Mouse (Mus musculus): ENCODE data around the gene Nin. TPM values are rescaled to one million over a fixed set of nuclear protein-coding genes. Genes with fewer than 3 reads are reported as not detected.
A peak's percentile ranks its signal among the peaks of the same experiment; 100 is the strongest.

Nin gene
- polyA plus RNA-seq, 1 experiment from 2014 or later = 13.9 TPM

- H3K9me3 ChIP-seq (replicated peaks) = no peaks in the 10 kb centered on the region
- H3K27me3 ChIP-seq = 0 out of 2 replicates have a peak, but pooled peaks cover 3% of the 10 kb centered on the region
- no peak for ATAC-seq (replicated peaks; ENCODE audit: low FRiP score)
- no peaks in the 10 kb centered on the region for H3K36me3 ChIP-seq
- H3K4me2 ChIP-seq = peak overlapping the region; percentile 94
- H3K4me1 ChIP-seq = peaks cover 44% of the 10 kb centered on the region
- H3K27ac ChIP-seq = peak overlapping the region; percentile 91
- H3K9ac ChIP-seq = peak overlapping the region; percentile 73
- peak overlapping the region; percentile 86 for H3K4me3 ChIP-seq (replicated peaks)
- WGBS = 4% methylated on average over 16 of the region's 16 CpGs
Measured at GRCm38 (mm10) chr12:70112090-70112383, 1.5 kb downstream of the Nin start.

GRCm38 (mm10) chr12:70111367-70112089 lies 2.0 kb downstream of the Nin start:
- H3K4me2 ChIP-seq = peak overlapping the region; percentile 94
- no peaks in the 10 kb centered on the region for H3K9me3 ChIP-seq (replicated peaks)
- peaks cover 49% of the 10 kb centered on the region for H3K4me1 ChIP-seq
- no peaks in the 10 kb centered on the region for H3K36me3 ChIP-seq
- peak; percentile 90 for ATAC-seq (replicated peaks; ENCODE audit: low FRiP score)
- H3K9ac ChIP-seq = peak overlapping the region; percentile 73
- H3K27me3 ChIP-seq = 0 out of 2 replicates have a peak, but pooled peaks cover 3% of the 10 kb centered on the region
- H3K4me3 ChIP-seq (replicated peaks) = peak overlapping the region; percentile 86
- under 1% methylated on average over 85 of the region's 101 CpGs for WGBS
- H3K27ac ChIP-seq = peak overlapping the region; percentile 91

- peak overlapping the region; percentile 73 for H3K9ac ChIP-seq
- H3K4me3 ChIP-seq (replicated peaks) = peak overlapping the region; percentile 86
- peaks cover 54% of the 10 kb centered on the region for H3K4me1 ChIP-seq
- H3K27me3 ChIP-seq = 0 out of 2 replicates have a peak, but pooled peaks cover 3% of the 10 kb centered on the region
- H3K27ac ChIP-seq = peak overlapping the region; percentile 91
- 0% methylated on average over 11 of the region's 16 CpGs for WGBS
- H3K36me3 ChIP-seq = no peaks in the 10 kb centered on the region
- peak; percentile 68; the same call in 1 of the 2 replicates for ATAC-seq (replicated peaks; ENCODE audit: low FRiP score)
- H3K4me2 ChIP-seq = peak overlapping the region; percentile 94
- H3K9me3 ChIP-seq (replicated peaks) = no peaks in the 10 kb centered on the region
Measured at GRCm38 (mm10) chr12:70111117-70111366, 2.5 kb downstream of the Nin start.

GRCm38 (mm10) chr12:70110375-70111116 lies 3.0 kb downstream of the Nin start:
- WGBS = 10% methylated on average over 23 of the region's 23 CpGs
- no peak for ATAC-seq (replicated peaks; ENCODE audit: low FRiP score)
- Histone ChIP-seq H3K4me2 (peak overlapping the region; percentile 94), H3K9me3 (replicated peaks) (no peaks in the 10 kb centered on the region), H3K4me3 (replicated peaks) (peak overlapping the region; percentile 86), H3K27me3 (0 out of 2 replicates have a peak, but pooled peaks cover 3% of the 10 kb centered on the region), H3K27ac (peak overlapping the region; percentile 91; the same call in 1 of the 2 replicates), H3K9ac (peak overlapping the region; percentile 73), H3K36me3 (no peaks in the 10 kb centered on the region), H3K4me1 (peaks cover 59% of the 10 kb centered on the region)

GRCm38 (mm10) chr12:70109921-70110320 lies 3.6 kb downstream of the Nin start:
- peak overlapping the region; percentile 94 for H3K4me2 ChIP-seq
- peak overlapping the region; percentile 86 for H3K4me3 ChIP-seq (replicated peaks)
- WGBS = 52% methylated on average over 6 of the region's 6 CpGs
- H3K36me3 ChIP-seq = no peaks in the 10 kb centered on the region
- peak overlapping the region; percentile 73; the same call in 1 of the 2 replicates for H3K9ac ChIP-seq
- no peaks in the 10 kb centered on the region for H3K9me3 ChIP-seq (replicated peaks)
- H3K4me1 ChIP-seq = peaks cover 65% of the 10 kb centered on the region
- no peak for ATAC-seq (replicated peaks; ENCODE audit: low FRiP score)
- 0 out of 2 replicates have a peak, but pooled peaks cover 3% of the 10 kb centered on the region for H3K27me3 ChIP-seq
- no peak overlapping the region for H3K27ac ChIP-seq

- H3K27me3 ChIP-seq = 0 out of 2 replicates have a peak, but pooled peaks cover 3% of the 10 kb centered on the region
- no peak for ATAC-seq (replicated peaks; ENCODE audit: low FRiP score)
- no peaks in the 10 kb centered on the region for H3K9me3 ChIP-seq (replicated peaks)
- H3K9ac ChIP-seq = no peak overlapping the region
- H3K4me2 ChIP-seq = no peak overlapping the region
- WGBS = 58% methylated on average over 2 of the region's 2 CpGs
- no peak overlapping the region for H3K27ac ChIP-seq
- H3K36me3 ChIP-seq = no peaks in the 10 kb centered on the region
- no peak overlapping the region for H3K4me3 ChIP-seq (replicated peaks)
- H3K4me1 ChIP-seq = peaks cover 79% of the 10 kb centered on the region
Measured at GRCm38 (mm10) chr12:70108104-70108503, 5.4 kb downstream of the Nin start.

- no peak overlapping the region for H3K4me2 ChIP-seq
- H3K27me3 ChIP-seq = no peaks in the 10 kb centered on the region
- no peak overlapping the region for H3K9ac ChIP-seq
- H3K9me3 ChIP-seq (replicated peaks) = no peaks in the 10 kb centered on the region
- H3K27ac ChIP-seq = peak overlapping the region; percentile 52
- no peak overlapping the region for H3K4me3 ChIP-seq (replicated peaks)
- peaks cover 9% of the 10 kb centered on the region for H3K36me3 ChIP-seq
- no peak for ATAC-seq (replicated peaks; ENCODE audit: low FRiP score)
- 42% methylated on average over 9 of the region's 9 CpGs for WGBS
- H3K4me1 ChIP-seq = peaks cover 80% of the 10 kb centered on the region
Measured at GRCm38 (mm10) chr12:70106508-70106907, 7.0 kb downstream of the Nin start.

- no peaks in the 10 kb centered on the region for H3K9me3 ChIP-seq (replicated peaks)
- peaks cover 79% of the 10 kb centered on the region for H3K4me1 ChIP-seq
- no peak for ATAC-seq (replicated peaks; ENCODE audit: low FRiP score)
- H3K27ac ChIP-seq = no peak overlapping the region
- H3K4me3 ChIP-seq (replicated peaks) = no peak overlapping the region
- peaks cover 15% of the 10 kb centered on the region for H3K36me3 ChIP-seq
- no peak overlapping the region for H3K9ac ChIP-seq
- WGBS = 70% methylated on average over 6 of the region's 6 CpGs
- H3K4me2 ChIP-seq = no peak overlapping the region
- no peaks in the 10 kb centered on the region for H3K27me3 ChIP-seq
Measured at GRCm38 (mm10) chr12:70105885-70106284, 7.6 kb downstream of the Nin start.

- ATAC-seq (replicated peaks; ENCODE audit: low FRiP score) = peak; percentile 69
- no peak overlapping the region for H3K4me3 ChIP-seq (replicated peaks)
- no peak overlapping the region for H3K4me2 ChIP-seq
- no peak overlapping the region for H3K9ac ChIP-seq
- no peaks in the 10 kb centered on the region for H3K27me3 ChIP-seq
- H3K27ac ChIP-seq = peak overlapping the region; percentile 67
- peaks cover 69% of the 10 kb centered on the region for H3K4me1 ChIP-seq
- H3K9me3 ChIP-seq (replicated peaks) = no peaks in the 10 kb centered on the region
- WGBS = 25% methylated on average over 5 of the region's 5 CpGs
- H3K36me3 ChIP-seq = peaks cover 17% of the 10 kb centered on the region
Measured at GRCm38 (mm10) chr12:70104776-70105420, 8.6 kb downstream of the Nin start.

GRCm38 (mm10) chr12:70104199-70104598 lies 9.3 kb downstream of the Nin start:
- Histone ChIP-seq H3K4me2 (no peak overlapping the region), H3K27ac (peak overlapping the region; percentile 67), H3K36me3 (peaks cover 17% of the 10 kb centered on the region), H3K4me3 (replicated peaks) (no peak overlapping the region), H3K4me1 (peaks cover 62% of the 10 kb centered on the region), H3K9me3 (replicated peaks) (no peaks in the 10 kb centered on the region), H3K27me3 (no peaks in the 10 kb centered on the region), H3K9ac (no peak overlapping the region)
- WGBS = 43% methylated on average over 4 of the region's 4 CpGs
- peak; percentile 50 for ATAC-seq (replicated peaks; ENCODE audit: low FRiP score)

GRCm38 (mm10) chr12:70103257-70103656 lies 10.3 kb downstream of the Nin start:
- H3K27ac ChIP-seq = no peak overlapping the region
- H3K36me3 ChIP-seq = peaks cover 17% of the 10 kb centered on the region
- no peak for ATAC-seq (replicated peaks; ENCODE audit: low FRiP score)
- WGBS = 85% methylated on average over 4 of the region's 4 CpGs
- H3K9me3 ChIP-seq (replicated peaks) = no peaks in the 10 kb centered on the region
- no peak overlapping the region for H3K9ac ChIP-seq
- H3K4me2 ChIP-seq = no peak overlapping the region
- H3K27me3 ChIP-seq = no peaks in the 10 kb centered on the region
- peaks cover 56% of the 10 kb centered on the region for H3K4me1 ChIP-seq
- H3K4me3 ChIP-seq (replicated peaks) = no peak overlapping the region

GRCm38 (mm10) chr12:70102426-70102825 lies 11.1 kb downstream of the Nin start:
- Histone ChIP-seq H3K9ac (no peak overlapping the region), H3K27ac (no peak overlapping the region), H3K4me2 (no peak overlapping the region), H3K9me3 (replicated peaks) (no peaks in the 10 kb centered on the region), H3K27me3 (no peaks in the 10 kb centered on the region), H3K4me3 (replicated peaks) (no peak overlapping the region), H3K4me1 (peaks cover 48% of the 10 kb centered on the region), H3K36me3 (peaks cover 17% of the 10 kb centered on the region)
- 86% methylated on average over 9 of the region's 9 CpGs for WGBS
- no peak for ATAC-seq (replicated peaks; ENCODE audit: low FRiP score)

Measured in kidney, embryonic 15.5 days (tissue).